Mouse (Mus musculus) small intestine, adult 2 months (tissue): ENCODE measurements around the gene Tssk1. TPM values are rescaled to one million over a fixed set of nuclear protein-coding genes. Genes with fewer than 3 reads are reported as not detected.

Experiments
- H3K27ac ChIP-seq: fragments of 200-500 bp; 2 replicates; pipeline ENCODE4 v1.5.1; 2012; ENCODE audit warnings: low read depth, low read length, control low read depth, inconsistent platforms; ENCODE audit not compliant: insufficient read depth
- H3K27me3 ChIP-seq: fragments of 200-500 bp; 2 replicates; pipeline ENCODE4 v1.6.1; 2012; ENCODE audit warnings: mild to moderate bottlenecking, moderate library complexity, low read length, inconsistent platforms; ENCODE audit not compliant: control insufficient read depth, insufficient read depth
- H3K36me3 ChIP-seq: fragments of 200-500 bp; 2 replicates; pipeline ENCODE4 v1.6.1; 2012; ENCODE audit warnings: mild to moderate bottlenecking, low read length, control low read depth, inconsistent platforms; ENCODE audit not compliant: control insufficient read depth, insufficient read depth
- H3K4me1 ChIP-seq: fragments of 200-500 bp; 2 replicates; pipeline ENCODE4 v1.6.1; 2012; ENCODE audit warnings: low read length, inconsistent platforms, mixed read lengths; ENCODE audit not compliant: control insufficient read depth, insufficient read depth, insufficient read length
- H3K4me3 ChIP-seq: fragments of 200-500 bp; 2 replicates; pipeline ENCODE4 v1.5.1; 2012; ENCODE audit warnings: low read depth, mild to moderate bottlenecking, control low read depth, inconsistent platforms, low read length, moderate library complexity
- CTCF ChIP-seq: fragments of 200-500 bp; IDR thresholded peaks from 2 replicates; pipeline ENCODE4 v1.5.1; 2012; ENCODE audit warnings: low read depth, mild to moderate bottlenecking, control low read depth, inconsistent platforms, low read length, moderate library complexity, mixed read lengths; ENCODE audit not compliant: insufficient replicate concordance, insufficient read length; ENCODE audit errors: extremely low read depth
- POLR2A ChIP-seq: fragments of 200-500 bp; IDR thresholded peaks from 2 replicates; pipeline ENCODE4 v1.6.1; 2012; ENCODE audit warnings: low read depth, mild to moderate bottlenecking, control low read depth, inconsistent platforms, low read length, moderate library complexity
- WGBS: fragments of 180-500 bp; shearing (Covaris S2); methylation state at CpG from one replicate; pipeline ENCODE4 v1.1.7; 2018; 5-methylcytosine and 5-hydroxymethylcytosine counted together
- polyA plus RNA-seq: library from polyadenylated mRNA; depleted of rRNA; stranded (reverse); fragments of >200 nt; gene quantifications from 2 replicates; pipeline ENCODE4 v1.2.3, GENCODE M21; 2012; rRNA removed

Tssk1 gene
- 0.08 TPM in 1 of 2 replicates, not detected in the other for polyA plus RNA-seq

DNA sequence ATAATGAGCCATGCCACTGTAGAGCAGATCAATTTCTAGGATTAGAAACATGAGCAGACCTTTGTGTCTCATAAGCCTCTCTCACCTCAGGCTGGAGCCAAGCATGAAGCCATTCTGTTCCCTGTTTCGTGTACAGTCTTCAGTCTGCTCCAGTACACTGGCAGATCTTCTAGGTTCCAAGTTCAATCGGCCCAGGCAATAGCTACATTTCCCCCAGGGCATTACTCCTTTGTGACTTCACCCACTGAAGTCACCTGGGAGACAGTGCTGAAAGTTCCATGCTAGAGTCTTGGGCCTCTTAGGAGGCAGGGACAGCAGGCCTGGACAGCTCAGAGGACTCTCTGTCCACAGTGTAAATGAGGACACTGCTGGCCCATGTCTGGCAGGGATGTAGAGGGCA lies at the start of gene Tssk1:
Tssk1 (plus strand) TSS at position 301 of the 400 bp plus-strand sequence.
- Histone ChIP-seq H3K4me3 (no peak within 1 kb of the TSS), H3K36me3 (peaks cover 3% of the 10 kb centered on the region; the same call in 1 of the 2 replicates), H3K27ac (no peak within 1 kb of the TSS), H3K27me3 (no peaks in the 10 kb centered on the region), H3K4me1 (peaks cover 17% of the 10 kb centered on the region; the same call in 1 of the 2 replicates)
- TF ChIP-seq CTCF (no peak), POLR2A (no peak)
- WGBS, result 71% methylated on average over 2 of the region's 2 CpGs

DNA sequence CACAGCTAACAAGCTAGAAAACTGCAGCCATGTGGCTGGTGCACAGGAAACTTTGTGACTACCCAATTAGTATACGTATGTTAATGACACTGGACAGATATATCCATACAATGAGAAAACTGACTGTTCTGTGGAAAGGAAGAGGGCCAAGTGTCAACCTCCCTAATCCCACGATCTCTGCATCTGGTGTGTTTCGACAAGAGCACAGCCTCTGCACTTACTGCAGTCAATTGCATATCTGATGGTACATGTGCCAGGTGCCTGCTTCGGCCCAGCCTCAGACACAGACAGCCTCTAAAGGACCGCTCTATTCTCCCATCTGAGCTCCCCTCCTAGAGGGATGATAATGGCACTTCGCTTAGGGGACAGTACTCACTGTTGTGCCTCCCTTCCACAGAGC lies 45.6 kb upstream of the Tssk1 start:
- Histone ChIP-seq H3K4me3 (no peak overlapping the region), H3K27ac (no peak overlapping the region), H3K4me1 (peaks cover 3% of the 10 kb centered on the region; the same call in 1 of the 2 replicates), H3K36me3 (peaks cover 66% of the 10 kb centered on the region), H3K27me3 (no peaks in the 10 kb centered on the region)
- WGBS, result 85% methylated on average over 6 of the region's 6 CpGs
- no peak for TF ChIP-seq CTCF
- no peak for TF ChIP-seq POLR2A

DNA sequence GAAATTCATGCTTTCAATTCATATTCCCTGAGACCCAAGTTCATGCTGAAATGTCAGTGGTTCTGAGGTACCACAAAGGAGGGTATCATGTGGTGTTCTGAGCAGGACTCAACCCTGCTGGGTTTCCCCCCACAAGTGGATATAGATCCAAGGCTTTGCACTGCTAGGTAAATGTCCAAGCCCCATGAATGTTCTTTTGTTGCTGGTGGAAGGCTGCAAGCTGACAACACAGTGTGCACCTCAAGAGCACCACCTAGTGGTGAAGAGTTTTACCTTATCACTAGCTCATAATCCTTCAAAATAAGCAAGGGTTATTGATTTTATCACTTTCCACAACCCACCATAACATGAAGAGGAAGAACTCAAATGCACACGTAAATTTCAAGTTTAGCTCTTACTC lies 45.1 kb upstream of the Tssk1 start:
- H3K4me3 ChIP-seq, result no peak overlapping the region
- no peak overlapping the region for H3K27ac ChIP-seq
- TF ChIP-seq CTCF (peak; percentile 51; the same call in 1 of the 2 replicates), POLR2A (no peak)
- no peaks in the 10 kb centered on the region for H3K27me3 ChIP-seq
- peaks cover 3% of the 10 kb centered on the region; the same call in 1 of the 2 replicates for H3K4me1 ChIP-seq
- 22% methylated on average over 1 of the region's 1 CpGs for WGBS
- H3K36me3 ChIP-seq, result peaks cover 63% of the 10 kb centered on the region

DNA sequence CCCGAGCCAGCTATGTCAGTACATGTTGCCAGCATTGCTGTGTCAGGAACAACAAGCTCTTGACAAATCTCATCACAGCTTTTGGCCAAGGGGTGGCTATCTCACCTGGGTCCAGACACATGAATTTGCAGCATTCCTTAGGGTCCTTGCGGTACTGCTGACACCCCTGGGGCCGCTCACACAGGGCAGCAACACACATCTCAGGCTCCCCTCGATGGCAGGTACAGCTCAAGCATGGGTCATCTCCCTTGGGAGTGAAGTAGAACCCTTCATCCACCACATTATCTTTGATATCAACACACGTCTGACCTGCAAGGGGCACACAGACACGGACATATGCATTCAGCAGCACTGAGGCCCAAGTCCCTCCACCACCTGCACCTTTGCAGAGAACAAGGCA lies 44.5 kb upstream of the Tssk1 start:
- H3K27me3 ChIP-seq, result no peaks in the 10 kb centered on the region
- peaks cover 62% of the 10 kb centered on the region for H3K36me3 ChIP-seq
- H3K4me3 ChIP-seq, result no peak overlapping the region
- no peak overlapping the region for H3K27ac ChIP-seq
- peaks cover 3% of the 10 kb centered on the region; the same call in 1 of the 2 replicates for H3K4me1 ChIP-seq
- WGBS, result 85% methylated on average over 6 of the region's 6 CpGs
- TF ChIP-seq POLR2A (no peak), CTCF (no peak)

DNA sequence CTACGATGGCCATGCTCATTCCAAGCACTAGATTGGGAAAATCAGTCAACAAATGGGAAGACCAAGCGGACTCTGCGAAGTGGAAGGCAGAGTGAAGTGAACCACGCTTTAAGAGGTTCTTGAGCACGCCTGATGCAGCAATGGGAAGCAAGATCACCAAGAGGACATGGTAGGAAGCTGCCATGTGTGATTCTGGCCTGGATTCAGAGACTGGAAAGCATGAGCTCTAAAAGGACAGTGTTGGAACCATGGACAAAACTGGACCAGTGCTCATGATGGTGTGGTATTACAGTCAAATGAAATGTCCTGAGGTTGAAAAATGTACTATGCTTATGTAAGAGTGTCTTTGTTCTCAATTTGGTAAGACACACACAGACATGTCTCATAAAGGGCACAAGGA lies 42.7 kb upstream of the Tssk1 start:
- Histone ChIP-seq H3K4me1 (peaks cover 3% of the 10 kb centered on the region; the same call in 1 of the 2 replicates), H3K36me3 (peaks cover 57% of the 10 kb centered on the region), H3K27ac (no peak overlapping the region), H3K27me3 (no peaks in the 10 kb centered on the region), H3K4me3 (no peak overlapping the region)
- TF ChIP-seq POLR2A (no peak), CTCF (no peak)
- WGBS, result 96% methylated on average over 5 of the region's 5 CpGs

DNA sequence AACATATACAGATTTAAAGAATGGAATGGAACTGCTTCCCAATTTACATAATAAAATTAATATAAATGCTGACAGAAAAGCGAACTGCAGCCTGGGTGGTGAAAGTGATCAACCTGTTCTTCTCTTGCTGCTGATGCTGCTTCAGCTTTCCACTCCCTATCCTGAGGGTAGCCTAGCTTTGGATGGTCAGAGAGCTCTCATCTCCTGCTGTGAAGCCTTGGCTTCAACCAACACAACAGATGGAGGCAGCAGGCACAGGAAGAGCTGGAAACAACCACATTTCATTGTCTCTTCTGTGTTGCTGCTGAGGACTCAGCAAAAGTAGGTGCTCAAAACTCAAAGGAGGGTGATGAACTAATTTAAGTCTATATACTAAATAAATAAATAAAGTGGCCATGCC lies 42.2 kb upstream of the Tssk1 start:
- peaks cover 3% of the 10 kb centered on the region; the same call in 1 of the 2 replicates for H3K4me1 ChIP-seq
- no peak for TF ChIP-seq POLR2A
- no peak for TF ChIP-seq CTCF
- H3K36me3 ChIP-seq, result peaks cover 59% of the 10 kb centered on the region
- 93% methylated on average over 1 of the region's 1 CpGs for WGBS
- no peak overlapping the region for H3K4me3 ChIP-seq
- no peak overlapping the region for H3K27ac ChIP-seq
- H3K27me3 ChIP-seq, result no peaks in the 10 kb centered on the region

DNA sequence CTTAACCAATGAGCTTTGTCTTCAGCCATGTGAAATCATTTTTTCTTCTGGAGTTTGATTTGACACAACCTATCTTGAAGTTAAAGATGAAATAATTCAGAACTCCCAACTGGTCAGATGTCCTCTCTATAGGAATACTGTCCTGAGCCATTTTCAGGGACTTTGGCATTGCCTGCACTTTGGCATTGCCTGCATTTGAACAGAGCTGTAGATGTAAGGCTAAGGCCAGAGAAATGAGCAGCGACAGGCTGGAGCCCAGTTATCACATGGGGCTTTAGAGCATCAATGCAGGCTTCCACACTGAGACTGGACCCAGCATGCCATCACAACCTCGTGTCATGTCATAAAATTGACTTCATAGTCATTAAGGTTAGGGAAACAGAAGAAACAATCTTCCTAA lies 40.8 kb upstream of the Tssk1 start:
- H3K27me3 ChIP-seq, result no peaks in the 10 kb centered on the region
- TF ChIP-seq CTCF (no peak), POLR2A (no peak)
- no peaks in the 10 kb centered on the region for H3K4me1 ChIP-seq
- peaks cover 67% of the 10 kb centered on the region for H3K36me3 ChIP-seq
- 79% methylated on average over 2 of the region's 2 CpGs for WGBS
- H3K4me3 ChIP-seq, result no peak overlapping the region
- H3K27ac ChIP-seq, result no peak overlapping the region
